Mouse (Mus musculus): Measurements from ENCODE around the gene Sorbs2.

The Sorbs2 gene

GRCm38 (mm10) chr8:45507634-45508321 lies at the start of gene Sorbs2:
Sorbs2 (plus strand) TSS chr8:45507788.
- DNase-seq (ENCODE audit: low spot score in 2 of 2) = no peak

GRCm38 (mm10) chr8:45457874-45458273 lies 49.7 kb upstream of the Sorbs2 start:
- DNase-seq (ENCODE audit: low spot score in 2 of 2) = no peak

DNA sequence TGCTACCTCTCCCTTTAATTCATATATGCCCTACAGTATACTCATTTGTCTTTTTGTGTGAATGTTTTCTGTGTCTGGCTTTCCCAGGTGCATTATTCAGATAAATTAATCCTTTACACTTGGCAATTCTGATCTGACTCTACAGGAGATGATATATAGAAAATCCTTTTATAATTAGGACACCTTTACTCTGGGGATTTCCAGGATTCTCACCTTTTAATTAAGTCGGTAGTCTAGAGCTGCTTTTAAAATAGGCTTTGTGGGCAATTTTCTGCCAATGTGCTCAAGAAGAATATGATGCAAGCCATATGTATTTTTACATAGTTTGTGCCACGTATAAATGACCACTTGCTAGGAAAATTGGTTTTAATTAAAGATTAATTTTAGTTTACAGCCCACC lies 38.6 kb upstream of the Sorbs2 start:
- no peak for DNase-seq (ENCODE audit: low spot score in 2 of 2)

DNA sequence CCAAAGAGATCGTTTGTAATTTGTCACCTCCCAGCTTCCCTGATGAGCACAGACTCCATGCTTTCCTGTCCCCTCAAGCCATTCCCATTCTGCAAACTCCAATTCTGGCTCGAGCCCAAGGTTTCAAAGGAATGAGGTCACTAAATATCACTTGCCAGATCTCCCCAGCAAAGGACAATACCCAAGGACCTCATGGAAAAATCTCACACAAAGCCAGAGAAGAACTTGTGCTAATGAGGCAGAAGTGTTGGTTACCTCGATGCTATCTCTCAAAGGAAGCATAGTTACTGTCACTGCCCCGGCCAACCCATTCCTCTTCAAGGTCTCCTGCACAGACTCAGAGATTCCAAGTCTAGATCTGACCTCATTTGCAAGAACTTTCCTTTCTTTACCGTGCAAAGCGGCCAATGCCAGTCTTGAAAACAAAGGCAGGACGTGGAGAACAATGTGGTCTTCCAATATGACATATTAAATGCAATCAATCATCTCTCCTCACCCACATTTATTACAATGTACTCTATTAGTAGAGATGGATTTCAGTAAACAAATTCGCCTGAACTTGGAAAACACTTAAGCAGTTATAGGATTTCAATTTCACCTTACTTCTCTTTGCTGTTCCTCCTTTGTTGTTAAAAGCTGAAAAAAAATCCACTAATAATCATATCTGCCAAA lies 37.9 kb upstream of the Sorbs2 start:
- no peak for DNase-seq (ENCODE audit: low spot score in 2 of 2)

DNA sequence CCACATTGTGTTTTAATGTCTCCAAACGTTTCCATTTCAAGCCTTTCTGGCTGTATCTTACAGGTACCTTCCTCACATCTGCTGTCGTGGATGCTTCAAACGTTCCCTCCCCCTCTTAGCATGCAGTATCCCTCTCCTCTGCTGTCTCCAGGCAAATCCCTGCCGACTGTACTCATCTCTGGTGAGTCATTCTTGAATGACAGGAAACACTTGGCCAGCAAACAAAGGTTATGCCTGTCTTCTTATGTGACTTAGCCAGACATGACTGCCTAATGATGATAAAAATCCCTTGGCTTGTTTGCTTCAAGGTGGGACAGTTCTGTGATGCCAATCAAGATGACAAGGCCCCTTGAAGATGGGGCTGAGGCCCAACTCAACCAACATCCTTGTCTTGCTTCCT lies 26.7 kb upstream of the Sorbs2 start:
- no peak for DNase-seq (ENCODE audit: low spot score in 2 of 2)

DNA sequence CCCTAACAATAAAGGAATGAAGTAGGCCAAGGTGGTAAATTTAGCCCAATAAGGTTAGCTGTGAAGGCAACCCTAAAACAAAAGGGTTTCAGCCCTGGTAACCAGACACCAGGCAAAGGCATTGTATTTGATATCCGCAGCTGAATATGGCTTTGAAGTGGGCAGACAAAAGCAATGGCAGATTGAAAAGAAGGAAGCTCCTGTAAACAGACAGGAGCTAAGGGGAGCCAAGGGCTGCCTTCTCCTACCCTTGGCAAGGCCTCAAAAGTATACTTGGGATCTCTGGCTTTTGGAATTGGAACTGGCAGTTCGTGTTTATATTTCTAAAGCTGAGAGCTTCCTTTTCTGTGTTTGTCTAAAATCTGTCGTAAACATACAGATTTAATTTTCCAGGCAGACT lies 21.3 kb upstream of the Sorbs2 start:
- DNase-seq (ENCODE audit: low spot score in 2 of 2) = no peak

GRCm38 (mm10) chr8:45503971-45504370 lies 3.6 kb upstream of the Sorbs2 start:
- DNase-seq (ENCODE audit: low spot score in 2 of 2) = no peak

- DNase-seq (ENCODE audit: low spot score in 2 of 2) = no peak
Measured at GRCm38 (mm10) chr8:45506376-45506775, 1.2 kb upstream of the Sorbs2 start.

DNA sequence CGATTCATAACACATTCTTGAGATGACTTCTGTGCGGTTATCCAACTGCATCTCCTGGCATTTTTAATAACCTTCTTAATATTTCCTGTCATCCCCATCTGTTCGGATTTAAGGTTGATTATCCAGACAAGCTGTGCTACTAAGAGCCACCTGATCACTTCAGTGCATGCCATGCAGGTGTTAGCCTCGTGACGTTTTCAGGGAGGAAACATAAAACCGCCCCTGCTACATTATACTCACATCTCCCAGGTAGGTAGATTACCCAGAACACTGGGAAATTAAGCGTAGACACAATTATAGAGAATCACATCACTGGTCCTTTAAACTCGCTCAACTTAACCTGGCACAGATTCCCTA lies 333 bp upstream of the Sorbs2 start:
- no peak for DNase-seq (ENCODE audit: low spot score in 2 of 2)

DNA sequence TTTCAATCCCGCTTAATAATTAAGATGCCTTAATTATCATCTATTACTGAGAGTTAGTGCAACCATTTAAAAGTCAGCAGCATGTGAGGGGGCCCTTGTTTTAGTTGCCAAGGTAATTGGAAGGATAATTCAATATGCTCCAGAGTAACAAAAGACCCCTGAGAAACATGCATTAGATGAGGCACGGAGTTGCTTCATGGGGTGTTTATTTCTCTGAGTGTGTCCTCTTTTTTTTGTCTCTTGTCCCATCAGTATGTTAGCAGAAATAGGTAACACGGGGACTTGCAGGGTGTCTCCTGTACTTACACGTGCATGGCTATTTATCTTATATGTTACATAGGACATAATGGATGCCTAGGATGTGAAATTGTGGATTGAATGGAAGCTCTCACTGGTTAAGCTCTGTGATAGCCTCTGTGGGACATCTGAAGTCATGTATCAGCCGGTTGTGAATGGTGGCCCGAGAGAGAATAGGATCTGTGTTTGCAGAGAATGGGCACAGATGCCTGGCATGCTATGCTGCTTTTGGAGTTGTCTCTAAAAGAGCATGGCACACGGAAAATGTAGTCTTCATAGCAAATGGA lies 1.0 kb downstream of the Sorbs2 start:
- no peak for DNase-seq (ENCODE audit: low spot score in 2 of 2)

DNA sequence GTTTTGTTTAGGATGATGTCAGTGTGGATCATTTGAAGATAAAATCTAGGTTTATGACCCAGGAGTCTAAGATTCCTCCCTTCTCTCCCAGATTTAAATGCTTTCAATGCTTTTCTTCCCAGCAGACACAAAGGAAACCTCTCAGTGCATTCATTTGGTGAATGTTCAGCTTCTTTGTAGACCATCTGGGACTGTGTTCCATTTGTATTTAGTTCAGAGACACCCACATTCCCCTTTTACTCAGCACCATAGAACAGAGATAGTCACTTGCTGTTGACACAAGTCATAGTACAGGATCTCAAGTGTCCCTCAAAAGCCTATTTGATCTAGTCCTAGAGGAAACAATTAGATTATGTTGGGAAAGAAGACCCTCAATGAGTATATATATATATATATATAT lies 4.8 kb downstream of the Sorbs2 start:
- no peak for DNase-seq (ENCODE audit: low spot score in 2 of 2)

- DNase-seq (ENCODE audit: low spot score in 2 of 2) = no peak
Measured at GRCm38 (mm10) chr8:45521595-45521994, 14.0 kb downstream of the Sorbs2 start.

DNA sequence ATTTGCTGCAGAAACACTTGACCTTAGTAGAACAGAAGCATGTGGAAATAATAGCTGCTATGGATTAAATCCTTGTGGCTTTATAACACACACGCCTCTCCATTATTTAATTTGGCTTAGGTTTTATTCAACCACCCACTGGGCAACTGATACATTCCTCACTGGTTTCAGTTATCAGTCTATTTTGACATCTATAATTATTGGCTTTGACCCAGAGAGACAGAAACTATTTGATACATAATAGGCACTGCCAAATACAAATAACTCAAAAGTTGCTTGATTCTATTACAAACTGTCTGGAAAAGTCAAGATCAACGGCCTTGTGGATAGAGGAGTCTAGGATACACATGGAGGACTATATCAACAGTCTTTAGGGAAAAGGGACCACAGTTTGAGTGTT lies 20.1 kb downstream of the Sorbs2 start:
- DNase-seq (ENCODE audit: low spot score in 2 of 2) = no peak

- no peak for DNase-seq (ENCODE audit: low spot score in 2 of 2)
Measured at GRCm38 (mm10) chr8:45528890-45529289, 21.3 kb downstream of the Sorbs2 start.

GRCm38 (mm10) chr8:45536578-45536977 lies 29.0 kb downstream of the Sorbs2 start:
- no peak for DNase-seq (ENCODE audit: low spot score in 2 of 2)

- DNase-seq (ENCODE audit: low spot score in 2 of 2) = no peak
Measured at GRCm38 (mm10) chr8:45540513-45540912, 32.9 kb downstream of the Sorbs2 start.

DNA sequence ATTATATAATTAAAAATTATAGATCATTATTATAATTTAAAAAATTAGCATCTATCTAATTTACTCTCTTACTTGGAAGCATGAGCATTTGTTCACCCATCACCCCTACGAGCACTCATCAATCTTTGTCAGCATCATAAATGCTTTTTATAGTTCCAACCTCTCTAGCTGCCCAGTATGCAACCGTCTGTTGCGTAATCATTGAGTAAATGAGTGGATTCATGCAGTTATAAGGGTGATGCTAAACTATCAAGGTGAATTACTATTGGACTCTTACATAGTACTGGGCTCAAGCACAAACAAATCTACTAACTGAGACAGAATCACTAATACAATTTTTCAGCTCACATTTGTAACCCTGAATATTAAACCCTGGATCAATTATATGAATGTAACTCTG lies 44.6 kb downstream of the Sorbs2 start:
- no peak for DNase-seq (ENCODE audit: low spot score in 2 of 2)

DNA sequence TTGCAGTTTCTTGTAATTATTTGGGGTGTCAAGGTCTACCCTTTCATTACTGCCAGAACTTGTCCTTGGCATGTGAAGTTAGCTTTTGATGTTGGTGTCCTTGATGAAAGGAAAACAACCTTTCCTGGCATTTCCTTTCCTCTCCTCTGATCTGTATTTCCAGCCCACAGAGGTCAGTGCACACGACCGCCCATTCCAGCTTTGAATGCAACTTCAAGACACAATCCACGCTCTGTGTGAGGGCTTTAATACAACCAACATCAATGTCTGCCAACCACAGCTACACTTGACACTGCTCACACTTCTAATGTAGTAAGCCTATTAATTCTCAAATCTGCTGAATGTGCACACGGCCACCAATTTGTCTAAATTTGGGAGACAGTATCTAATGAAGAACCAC lies 47.0 kb downstream of the Sorbs2 start:
- no peak for DNase-seq (ENCODE audit: low spot score in 2 of 2)

GRCm38 (mm10) chr8:45557936-45558335 lies 50.3 kb downstream of the Sorbs2 start:
- no peak for DNase-seq (ENCODE audit: low spot score in 2 of 2)

- DNase-seq (ENCODE audit: low spot score in 2 of 2) = no peak
Measured at GRCm38 (mm10) chr8:45558426-45558825, 50.8 kb downstream of the Sorbs2 start.

- no peak for DNase-seq (ENCODE audit: low spot score in 2 of 2)
Measured at GRCm38 (mm10) chr8:45559176-45559820, 51.7 kb downstream of the Sorbs2 start.

DNA sequence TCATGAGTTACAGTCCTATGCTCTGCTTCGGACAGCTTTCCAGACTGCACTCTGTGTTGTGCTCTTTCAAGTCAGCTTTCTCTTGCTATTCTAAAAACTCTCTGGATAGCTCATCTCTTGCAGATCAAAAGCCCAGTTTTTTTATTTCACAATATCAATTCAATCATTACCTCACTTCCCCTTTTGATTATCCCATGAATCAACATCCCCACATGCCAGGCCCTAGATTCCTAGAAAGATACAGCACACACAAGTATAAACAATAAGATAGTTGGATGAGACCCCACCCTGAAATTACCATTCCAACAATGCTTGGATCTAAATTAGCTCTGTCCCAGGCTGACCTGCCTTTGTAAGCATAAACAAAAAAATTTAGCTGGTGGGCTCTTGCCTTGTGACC lies 57.6 kb downstream of the Sorbs2 start:
- DNase-seq (ENCODE audit: low spot score in 2 of 2) = no peak

DNA sequence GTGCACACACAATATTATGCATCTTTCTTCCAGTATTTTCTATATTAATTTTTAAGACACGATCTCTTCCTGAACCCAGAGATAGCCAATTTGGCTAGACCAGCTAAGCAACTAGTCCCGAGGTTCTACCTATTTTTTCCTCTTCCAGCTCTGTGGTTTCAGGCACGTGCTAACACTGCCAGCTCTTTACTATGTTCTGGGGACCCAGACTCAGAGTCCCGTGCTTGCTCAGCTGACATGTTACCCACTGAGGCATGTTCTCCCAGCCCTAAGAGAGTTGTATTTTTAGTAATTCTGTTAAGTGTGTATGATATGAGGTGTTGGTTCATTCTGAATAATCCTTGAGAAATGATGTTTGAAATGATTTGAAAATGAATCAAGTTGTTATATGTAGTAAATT lies 62.5 kb downstream of the Sorbs2 start:
- DNase-seq (ENCODE audit: low spot score in 2 of 2) = no peak

All from spleen, postnatal 14 days (tissue).